Mouse (Mus musculus): ENCODE measurements around the gene Omt2a. TPM values are rescaled to one million over a fixed set of nuclear protein-coding genes. Genes with fewer than 3 reads are reported as not detected.
"Not testable (repeated sequence)": the region's sequence is repeated elsewhere in the genome, so short reads cannot be mapped to it uniquely, and the experiment has no call there.

The Omt2a gene
- total RNA-seq (2017): not detected in 3 replicates

DNA sequence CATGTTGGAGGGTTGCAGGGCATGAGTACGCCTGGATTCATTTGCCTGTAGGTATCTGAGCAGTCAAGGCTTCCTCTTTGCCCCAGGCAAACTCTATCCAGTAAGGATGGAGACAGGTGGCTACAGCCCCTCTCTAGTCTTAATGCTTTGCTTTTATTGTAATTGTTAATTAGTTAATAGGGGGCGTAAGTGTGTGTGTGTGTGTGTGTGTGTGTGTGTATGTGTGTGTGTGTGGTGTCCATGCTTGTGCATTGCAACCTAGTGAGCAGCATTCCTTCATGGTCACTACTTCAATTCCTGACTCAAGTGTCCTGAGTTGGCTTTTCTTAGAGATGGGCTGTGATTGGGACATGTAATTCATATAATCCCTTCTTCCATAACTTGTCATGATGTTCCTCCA is at the start of gene Omt2a:
Gene Omt2a (minus strand): TSS at position 101 of the 400 bp plus-strand sequence.
- ATAC-seq (replicated peaks; ENCODE audit: insufficient number of reproducible peaks, low FRiP score, low TSS enrichment, poor library complexity, severe bottlenecking): no peak

DNA sequence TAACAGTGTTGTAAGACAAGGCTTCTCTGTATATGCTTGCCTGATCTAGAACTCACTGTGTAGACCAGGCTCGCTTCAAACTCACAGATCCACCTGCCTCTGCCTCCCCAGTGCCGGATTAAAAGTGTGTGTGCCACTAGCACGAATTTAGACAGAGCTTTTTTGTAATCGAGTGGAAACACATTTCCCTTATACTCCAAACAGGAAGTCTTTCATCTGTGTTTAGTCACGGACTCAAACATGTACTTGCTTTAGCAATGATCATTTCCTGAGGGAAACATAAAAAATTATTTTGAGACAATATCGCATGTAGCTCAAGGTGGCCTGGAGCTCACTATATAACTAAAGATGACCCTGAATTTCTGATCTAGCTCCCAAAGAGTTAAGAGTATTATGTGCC is 48.8 kb upstream of the Omt2a start:
- no peak for ATAC-seq (replicated peaks; ENCODE audit: insufficient number of reproducible peaks, low FRiP score, low TSS enrichment, poor library complexity, severe bottlenecking)

DNA sequence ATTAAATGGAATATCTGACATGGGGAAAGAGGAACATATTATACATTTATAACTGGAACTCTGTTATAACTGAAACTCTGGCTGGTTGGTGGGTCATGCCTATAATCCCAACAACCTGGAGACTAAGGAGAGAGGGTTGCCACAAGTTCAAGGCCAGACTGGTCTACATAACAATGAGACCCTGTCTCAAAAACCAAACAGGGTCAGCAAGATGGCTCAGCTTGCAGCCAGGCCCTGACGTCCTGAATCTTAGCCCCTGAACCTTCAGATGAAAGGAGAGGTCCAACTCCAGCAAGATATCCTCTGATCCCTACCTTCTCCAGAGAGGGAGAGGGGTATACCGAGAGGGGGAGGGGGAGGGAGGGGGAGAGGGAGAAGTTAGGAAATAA is 45.9 kb upstream of the Omt2a start:
- ATAC-seq (replicated peaks; ENCODE audit: insufficient number of reproducible peaks, low FRiP score, low TSS enrichment, poor library complexity, severe bottlenecking): no peak

DNA sequence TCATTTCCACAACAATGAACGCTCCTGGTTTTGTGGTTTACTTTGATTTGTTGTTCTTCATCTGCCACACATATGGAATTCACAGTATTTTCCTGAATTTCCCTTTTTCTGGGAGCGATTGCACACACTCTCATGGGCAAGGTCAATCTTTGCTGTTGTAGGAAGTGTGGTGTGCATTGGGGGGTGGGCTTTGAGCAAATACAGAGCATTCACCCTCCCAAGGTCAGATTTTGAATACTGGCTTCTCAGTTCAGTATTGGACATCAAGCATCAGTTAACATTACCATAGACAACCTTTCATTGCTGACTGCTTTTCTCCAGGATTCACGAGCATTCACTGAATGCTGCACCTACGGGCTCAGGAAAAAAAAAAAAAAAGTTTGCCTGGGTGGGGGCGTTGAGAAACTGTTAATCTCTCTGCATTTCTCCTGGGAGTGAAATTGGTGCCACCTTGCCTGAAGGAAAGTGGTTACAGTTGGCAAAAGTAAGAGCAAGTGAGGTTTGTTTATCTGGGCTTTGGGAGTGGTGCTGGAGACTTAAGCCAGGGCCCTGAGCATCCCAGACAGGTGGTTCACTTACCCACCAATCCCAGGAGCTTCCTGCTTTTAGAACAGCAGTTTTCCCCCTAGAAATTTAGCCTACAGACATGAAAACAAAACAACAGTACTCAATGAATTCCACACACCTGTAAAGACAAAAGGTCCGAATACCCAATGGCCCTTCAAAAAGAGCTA is 45.3 kb upstream of the Omt2a start:
- ATAC-seq (replicated peaks; ENCODE audit: insufficient number of reproducible peaks, low FRiP score, low TSS enrichment, poor library complexity, severe bottlenecking): no peak

DNA sequence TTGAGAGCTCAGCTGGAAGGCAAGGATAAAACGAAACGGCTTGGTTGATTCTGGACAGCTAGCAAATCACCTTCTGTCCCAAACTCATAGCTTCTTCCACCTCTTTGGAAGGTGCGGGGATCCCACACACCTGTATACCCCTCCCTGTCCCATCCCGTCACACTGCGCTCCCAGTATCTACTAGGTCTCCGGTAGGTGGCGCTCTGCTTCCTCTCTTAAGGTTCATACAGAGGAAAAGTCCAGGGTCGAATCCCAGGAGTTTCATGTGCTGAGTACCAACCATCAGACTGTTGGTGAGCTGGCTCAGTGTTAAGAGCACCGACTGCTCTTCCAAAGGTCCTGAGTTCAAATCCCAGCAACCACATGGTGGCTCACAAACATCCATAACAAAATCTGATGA is 43.5 kb upstream of the Omt2a start:
- peak; percentile 56; the same call in 1 of the 2 replicates for ATAC-seq (replicated peaks; ENCODE audit: insufficient number of reproducible peaks, low FRiP score, low TSS enrichment, poor library complexity, severe bottlenecking)

DNA sequence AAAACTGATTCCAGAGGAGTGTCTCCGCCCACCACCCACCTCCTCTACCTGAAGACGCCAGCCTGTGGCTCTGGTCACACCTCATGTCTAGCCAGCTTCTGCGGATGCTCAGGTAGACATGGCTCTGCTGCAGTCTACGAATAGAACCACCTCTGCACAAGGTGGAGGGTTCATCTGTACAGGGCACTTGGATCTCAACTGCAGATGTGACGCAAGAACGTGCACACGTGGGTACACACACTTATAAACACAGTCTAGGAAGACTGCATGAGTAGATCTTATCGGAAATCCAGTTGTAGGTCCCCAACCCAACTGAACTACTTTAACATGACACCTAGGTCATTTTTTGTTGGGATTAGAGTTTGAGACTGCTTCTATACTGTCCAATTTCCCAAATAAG is 41.0 kb upstream of the Omt2a start, which contains the start of gene Gsta2:
Gene Gsta2 (minus strand): TSS at position 178 of the 400 bp plus-strand sequence.
- ATAC-seq (replicated peaks; ENCODE audit: insufficient number of reproducible peaks, low FRiP score, low TSS enrichment, poor library complexity, severe bottlenecking): no peak

DNA sequence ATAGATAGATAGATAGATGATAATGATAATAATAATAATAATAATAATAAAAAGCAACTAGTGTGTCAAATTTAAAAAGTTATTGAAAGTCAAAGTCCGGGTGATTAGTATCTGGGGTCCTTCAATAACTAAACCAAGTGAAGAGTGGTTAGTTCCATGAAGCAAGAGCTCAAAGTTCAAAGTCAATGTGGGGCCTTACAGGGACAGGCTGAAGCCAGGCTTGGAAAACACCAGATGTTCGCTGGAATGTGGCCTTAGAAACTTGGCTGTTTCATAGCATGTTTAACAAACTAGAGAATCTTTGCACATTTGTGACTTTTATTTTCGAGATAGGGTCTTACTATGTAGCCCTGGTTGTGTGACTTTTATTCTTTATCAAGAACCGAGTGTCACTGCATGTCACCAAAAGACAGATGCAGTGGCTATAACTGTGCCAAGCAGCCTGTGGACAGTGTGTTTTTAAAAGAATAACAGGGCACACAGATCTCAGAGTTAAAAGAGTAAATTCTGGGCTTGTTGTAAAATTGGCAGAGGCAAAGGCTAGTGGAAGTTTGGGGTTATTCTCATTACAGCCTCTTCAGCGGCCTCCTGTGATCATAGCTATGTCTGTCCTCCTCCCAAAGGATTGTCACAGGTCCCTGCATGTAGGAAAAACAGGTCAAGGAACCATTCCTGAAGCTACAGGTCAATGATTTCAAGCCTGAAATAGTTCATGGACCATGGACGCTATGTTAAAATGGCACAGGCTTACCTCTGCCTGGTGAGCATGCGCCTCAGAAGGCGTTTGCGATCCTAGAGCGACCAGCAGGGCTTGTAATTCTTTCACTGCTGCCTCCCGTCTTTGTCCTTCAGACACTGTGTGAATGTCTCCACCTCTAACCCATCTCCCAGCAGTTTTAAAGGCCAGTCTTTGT is 40.3 kb upstream of the Omt2a start:
- no peak for ATAC-seq (replicated peaks; ENCODE audit: insufficient number of reproducible peaks, low FRiP score, low TSS enrichment, poor library complexity, severe bottlenecking)

DNA sequence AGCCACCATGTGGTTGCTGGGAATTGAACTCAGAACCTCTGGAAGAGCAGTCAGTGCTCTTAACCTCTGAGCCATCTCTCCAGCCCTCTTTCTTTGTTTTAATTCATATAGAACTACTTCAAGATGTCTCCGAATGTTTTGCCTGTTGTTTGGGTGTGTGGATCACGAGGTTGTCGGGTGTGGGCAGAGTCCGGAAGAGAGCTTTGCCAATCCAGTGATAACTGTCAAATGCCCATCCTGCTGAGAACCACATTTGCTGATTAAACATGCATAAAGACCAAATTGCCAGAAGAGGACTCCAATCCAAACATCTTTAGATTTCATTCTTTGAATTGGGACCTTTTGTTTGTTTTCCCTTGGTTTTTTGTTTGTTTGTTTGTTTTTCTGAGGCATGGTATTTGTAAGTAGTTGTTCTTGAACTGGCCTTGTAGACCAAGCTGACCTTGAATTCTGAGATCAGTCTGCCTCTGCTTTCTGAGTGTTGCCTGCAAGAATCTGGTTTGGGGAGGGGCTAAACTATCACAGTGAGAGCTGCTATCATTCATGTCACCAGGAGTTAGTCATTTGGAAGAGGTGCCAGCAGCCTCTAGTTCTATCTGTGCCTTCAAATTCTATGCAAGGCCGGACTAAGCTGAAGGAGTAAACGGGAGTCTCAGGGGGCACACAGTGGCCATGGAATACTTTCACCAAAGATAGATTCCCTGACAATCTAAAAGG is 37.1 kb upstream of the Omt2a start:
- no peak for ATAC-seq (replicated peaks; ENCODE audit: insufficient number of reproducible peaks, low FRiP score, low TSS enrichment, poor library complexity, severe bottlenecking)

DNA sequence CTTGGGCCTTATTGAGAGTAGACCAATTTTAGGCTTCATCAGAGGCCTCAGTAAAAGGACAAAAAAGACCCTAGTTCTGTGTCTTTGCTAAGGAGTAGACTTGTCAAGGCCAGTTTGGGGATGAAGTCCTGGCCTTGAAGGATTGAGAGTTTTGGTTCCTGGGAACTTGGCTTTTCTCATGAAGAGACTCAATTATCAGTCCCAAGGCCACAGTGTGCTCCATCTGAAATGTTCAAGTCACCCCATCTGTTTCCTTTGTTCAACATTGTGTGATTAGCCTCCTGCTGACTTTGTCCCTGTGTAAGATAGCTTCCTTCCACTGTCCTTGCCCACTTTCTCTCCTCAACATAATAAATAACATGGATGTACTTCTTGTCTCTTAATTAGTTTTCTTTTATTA is 35.4 kb upstream of the Omt2a start:
- not testable (repeated sequence) for ATAC-seq (replicated peaks; ENCODE audit: insufficient number of reproducible peaks, low FRiP score, low TSS enrichment, poor library complexity, severe bottlenecking)

DNA sequence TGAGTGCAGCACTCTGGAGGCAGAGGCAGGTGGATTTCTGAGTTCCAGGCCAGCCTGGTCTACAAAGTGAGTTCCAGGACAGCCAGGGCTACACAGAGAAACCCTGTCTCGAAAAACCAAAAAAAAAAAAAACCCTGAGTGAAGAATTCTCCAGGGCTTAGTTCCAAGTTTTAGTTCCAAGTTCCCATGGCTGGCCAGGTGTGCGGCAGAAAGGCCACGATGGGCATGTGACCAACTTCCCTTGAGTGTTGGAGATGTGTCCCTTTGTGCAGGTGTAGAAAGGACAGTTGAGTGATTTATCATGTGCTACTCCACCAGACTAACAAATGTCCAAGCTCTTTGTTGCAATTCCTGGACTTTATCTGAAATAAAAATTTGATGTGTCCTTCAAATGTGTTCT is 34.5 kb upstream of the Omt2a start:
- not testable (repeated sequence) for ATAC-seq (replicated peaks; ENCODE audit: insufficient number of reproducible peaks, low FRiP score, low TSS enrichment, poor library complexity, severe bottlenecking)

DNA sequence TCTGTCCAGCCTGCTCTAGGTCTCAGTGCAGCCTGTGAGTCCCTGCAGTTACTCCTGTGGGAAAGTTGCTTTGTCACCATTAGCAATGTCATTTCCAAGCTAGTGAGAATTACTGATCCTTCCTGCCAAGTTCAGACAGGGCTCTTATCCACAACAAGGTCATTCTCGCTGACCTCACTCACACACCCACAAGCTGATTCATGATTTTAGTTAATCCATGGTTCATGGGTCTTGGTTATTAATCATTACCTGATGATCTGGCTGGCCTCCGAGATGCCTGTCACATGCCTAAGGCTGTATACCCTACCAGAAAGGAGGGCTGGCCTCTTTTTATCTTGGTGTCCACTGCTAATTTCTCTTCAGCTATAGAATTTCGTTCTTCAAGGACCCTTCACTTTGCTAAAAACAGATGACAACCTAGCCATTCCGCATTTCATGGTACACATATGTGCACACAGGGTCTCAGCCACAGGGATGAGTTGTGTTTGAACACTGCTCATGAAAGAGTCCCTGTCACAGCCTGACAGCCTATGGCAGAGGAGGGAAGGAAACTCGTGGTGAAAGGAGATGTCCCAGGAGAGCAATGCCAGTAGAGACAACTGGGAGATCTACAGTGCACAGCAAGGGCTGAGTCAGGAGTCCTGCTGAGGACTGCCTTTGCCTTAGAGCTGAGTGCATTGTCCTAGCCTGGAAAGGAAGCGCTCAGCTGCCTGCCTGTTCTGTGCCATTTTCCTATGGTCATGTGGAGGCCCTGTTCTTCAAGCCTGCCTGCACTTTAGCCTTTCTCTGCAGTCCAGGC is 33.8 kb upstream of the Omt2a start:
- ATAC-seq (replicated peaks; ENCODE audit: insufficient number of reproducible peaks, low FRiP score, low TSS enrichment, poor library complexity, severe bottlenecking): not testable (repeated sequence)

DNA sequence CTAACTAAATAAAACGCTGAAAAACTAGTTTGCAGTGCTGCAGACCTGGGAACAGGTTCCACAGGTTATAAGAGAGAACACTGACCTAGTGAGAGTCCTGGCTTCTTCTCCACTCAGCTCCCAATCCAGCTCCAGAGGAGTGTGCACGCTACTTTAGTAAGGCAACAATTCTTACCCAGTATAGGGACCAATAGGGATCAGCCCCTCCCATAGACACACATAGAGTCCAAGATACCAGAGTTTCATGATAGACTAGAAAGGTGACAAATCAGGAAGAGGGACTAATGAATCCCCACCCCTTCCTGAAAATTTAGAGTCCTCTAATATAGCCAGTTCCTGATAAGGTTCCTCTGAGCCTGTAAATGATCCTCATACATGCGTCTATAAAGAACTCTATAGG is 32.4 kb upstream of the Omt2a start:
- ATAC-seq (replicated peaks; ENCODE audit: insufficient number of reproducible peaks, low FRiP score, low TSS enrichment, poor library complexity, severe bottlenecking): no peak

DNA sequence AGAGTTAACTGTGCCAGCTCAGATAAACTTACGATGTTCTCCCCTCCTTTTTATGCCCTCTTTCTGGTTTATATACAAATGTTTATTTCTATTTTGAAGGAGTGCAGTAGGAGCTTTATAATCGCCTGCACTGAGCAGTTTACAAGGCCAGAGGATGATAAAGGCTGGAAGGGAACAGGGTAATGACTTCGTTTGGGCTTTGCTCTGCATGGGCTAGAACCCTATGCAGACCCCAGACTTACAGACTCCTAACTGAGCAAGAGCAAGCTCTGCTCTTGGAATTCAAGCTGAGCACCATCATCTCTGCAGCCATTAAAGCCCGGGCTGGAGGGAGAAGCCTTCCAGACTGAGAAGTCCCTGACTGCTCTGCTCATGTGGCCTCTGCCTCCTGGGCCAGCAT is 30.6 kb upstream of the Omt2a start:
- not testable (repeated sequence) for ATAC-seq (replicated peaks; ENCODE audit: insufficient number of reproducible peaks, low FRiP score, low TSS enrichment, poor library complexity, severe bottlenecking)

DNA sequence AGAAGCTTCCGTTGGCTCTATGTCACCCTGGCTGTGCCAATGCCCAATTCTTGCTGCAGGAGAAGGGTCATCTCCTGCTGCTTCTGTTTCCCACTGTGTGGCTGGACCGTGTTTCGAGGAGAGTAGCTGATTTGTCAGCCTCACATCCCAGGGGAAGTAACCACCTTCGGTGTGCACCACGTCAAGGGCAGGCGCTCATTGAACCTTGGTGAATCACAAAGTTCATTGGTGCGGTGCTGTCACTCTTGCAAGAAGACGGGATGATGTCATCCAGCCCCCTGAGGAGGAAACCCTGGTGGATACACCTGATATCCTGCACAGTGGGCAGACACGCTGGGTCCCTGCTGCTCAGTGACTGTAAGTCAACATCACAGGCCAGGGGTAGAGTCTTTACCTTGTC is 28.5 kb upstream of the Omt2a start:
- 0 out of 2 replicates have a peak, but pooled peaks have one; percentile 17 for ATAC-seq (replicated peaks; ENCODE audit: insufficient number of reproducible peaks, low FRiP score, low TSS enrichment, poor library complexity, severe bottlenecking)

DNA sequence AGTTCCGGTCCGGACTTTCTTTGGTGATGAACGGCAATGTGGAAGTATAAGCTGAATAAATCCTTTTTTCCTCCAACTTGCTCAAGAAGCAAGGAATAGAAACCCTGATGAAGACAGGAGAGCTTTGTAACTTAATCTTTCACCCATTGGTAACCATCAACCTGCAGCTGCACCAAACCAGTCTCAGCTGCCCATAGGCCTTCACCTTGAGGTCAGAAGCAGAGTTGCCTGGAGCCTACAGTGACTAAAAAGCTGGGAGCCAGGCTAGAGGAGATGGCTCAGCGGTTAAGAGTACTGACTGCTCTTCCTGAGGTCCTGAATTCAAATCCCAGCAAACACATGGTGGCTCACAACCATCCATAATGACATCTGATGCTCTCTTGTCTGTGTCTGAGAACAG is 27.9 kb upstream of the Omt2a start:
- not testable (repeated sequence) for ATAC-seq (replicated peaks; ENCODE audit: insufficient number of reproducible peaks, low FRiP score, low TSS enrichment, poor library complexity, severe bottlenecking)

DNA sequence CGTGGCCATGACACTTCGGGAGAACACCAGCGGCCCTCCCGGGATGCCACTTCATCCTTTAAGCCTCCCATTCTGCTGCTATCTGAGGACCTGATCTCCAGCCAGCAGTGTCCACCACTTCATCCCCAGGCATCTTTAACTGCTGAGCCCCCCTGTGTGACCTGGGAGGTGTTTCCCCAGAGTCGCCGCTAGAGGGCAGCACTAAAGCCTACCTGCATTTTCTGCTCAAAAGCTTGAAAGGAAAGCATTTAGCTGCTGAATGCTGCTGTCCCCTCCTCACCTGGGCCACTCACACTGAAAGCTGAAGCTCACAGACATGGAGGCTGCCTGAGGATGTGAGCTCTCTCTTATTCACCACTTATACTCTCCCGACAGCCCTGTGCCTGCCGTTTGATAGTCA is 25.7 kb upstream of the Omt2a start:
- ATAC-seq (replicated peaks; ENCODE audit: insufficient number of reproducible peaks, low FRiP score, low TSS enrichment, poor library complexity, severe bottlenecking): 0 out of 2 replicates have a peak, but pooled peaks have one; percentile 66

DNA sequence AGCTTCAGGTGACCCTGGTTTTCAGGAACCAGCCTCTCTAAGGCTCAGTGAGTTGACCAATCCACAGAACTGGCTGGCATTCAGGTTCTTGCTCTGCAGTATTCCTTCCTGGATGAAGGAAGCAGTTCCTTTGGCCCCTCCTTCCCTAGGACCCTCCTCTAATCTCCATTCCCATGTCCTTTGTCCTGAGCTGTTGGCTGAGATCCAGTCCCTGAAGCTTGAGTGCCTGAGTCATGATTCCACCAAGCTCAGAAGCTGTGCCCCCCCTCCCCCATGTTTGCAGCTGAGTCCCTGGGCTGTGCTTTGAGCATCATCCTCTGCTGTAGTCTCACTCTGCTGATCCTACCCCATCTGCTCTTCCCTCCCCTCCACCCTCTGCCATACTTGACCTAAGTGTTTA is 22.5 kb upstream of the Omt2a start:
- not testable (repeated sequence) for ATAC-seq (replicated peaks; ENCODE audit: insufficient number of reproducible peaks, low FRiP score, low TSS enrichment, poor library complexity, severe bottlenecking)

DNA sequence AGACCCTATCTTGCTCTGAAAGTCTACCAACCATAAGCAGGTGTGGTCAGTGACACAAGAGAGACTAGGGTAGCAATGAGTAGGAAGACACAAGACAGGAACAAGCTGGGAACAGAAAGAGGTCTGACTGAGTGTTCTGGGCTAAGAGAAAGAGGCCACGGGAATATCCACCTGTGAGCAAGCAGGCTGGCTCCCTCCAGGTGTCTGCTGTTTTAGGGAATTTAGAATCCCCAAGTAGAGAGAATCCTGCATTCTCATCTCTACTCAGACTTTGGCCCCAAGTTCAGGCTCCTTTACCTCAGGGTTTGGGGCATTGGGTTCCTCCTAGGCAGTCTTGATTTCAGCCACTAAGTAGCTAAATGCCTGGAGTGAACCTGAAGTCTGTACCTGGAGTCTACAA is 12.7 kb upstream of the Omt2a start, which contains the start of gene Omt2b:
Gene Omt2b (plus strand): TSS at position 301 of the 400 bp plus-strand sequence.
- ATAC-seq (replicated peaks; ENCODE audit: insufficient number of reproducible peaks, low FRiP score, low TSS enrichment, poor library complexity, severe bottlenecking): not testable (repeated sequence)

Measured in monocyte, adult 5-6 weeks (primary cell).